ENCODE assay signal across 9 mouse cellular contexts in genomic region chr13:31628691-31629180, GRCm38 (mm10). TPM values are rescaled to one million over a fixed set of nuclear protein-coding genes. Genes with fewer than 3 reads are reported as not detected.
DNase-seq lines count a peak whose midpoint lies in the region; ATAC-seq and TF ChIP-seq lines count a peak whose summit lies in the region.
"Had no signal": no experiment of that assay in that cellular context is flagged by ENCODE, and none has a peak within 500 bp of the region (broad histone marks: within the 10 kb centered on the region; RNA-seq: fewer than 3 reads in every experiment).

No protein-coding gene starts in this region.

- no peak for ATAC-seq in hindbrain, embryonic 13.5 days (ENCODE audit: low FRiP score)
- ATAC-seq in midbrain, embryonic 13.5 days: no peak
- ATAC-seq in frontal cortex, adult (ENCODE audit: low TSS enrichment): no peak

- no peak for TF ChIP-seq CTCF in kidney, adult 2 months (conservative IDR thresholded peaks at IDR 0.05; ENCODE audit: insufficient read depth, insufficient read length, low read depth, low read length)

- H3K4me2 ChIP-seq in hindbrain, embryonic 13.5 days: peak overlapping the region; percentile 49
- H3K4me2 ChIP-seq in midbrain, embryonic 13.5 days (replicated peaks): peak overlapping the region; percentile 43

- 21% methylated on average over 14 of the region's 14 CpGs for whole genome bisulfite sequencing in kidney, adult 2 months
- WGBS in hindbrain, embryonic 13.5 days: 2% methylated on average over 14 of the region's 14 CpGs
- 2% methylated on average over 14 of the region's 14 CpGs for WGBS in midbrain, embryonic 13.5 days

- 0 out of 2 replicates have a peak overlapping the region, but pooled peaks have one; percentile 39 for H3K4me3 ChIP-seq in kidney, adult 2 months (ENCODE audit: insufficient read depth, low read depth, low read length)
- H3K4me3 ChIP-seq in hindbrain, embryonic 13.5 days: peak overlapping the region; percentile 44
- H3K4me3 ChIP-seq in midbrain, embryonic 13.5 days (replicated peaks): peak overlapping the region; percentile 35

- H3K27ac ChIP-seq in kidney, adult 2 months (ENCODE audit: insufficient read depth, low read depth, low read length): no peak overlapping the region
- H3K27ac ChIP-seq in hindbrain, embryonic 13.5 days: peak overlapping the region; percentile 6; the same call in 1 of the 2 replicates
- H3K27ac ChIP-seq in midbrain, embryonic 13.5 days: no peak overlapping the region

- no peaks in the 10 kb centered on the region for H3K36me3 ChIP-seq in kidney, adult 2 months (ENCODE audit: control insufficient read depth, insufficient read depth, low read length)
- no peaks in the 10 kb centered on the region for H3K36me3 ChIP-seq in hindbrain, embryonic 13.5 days
- H3K36me3 ChIP-seq in midbrain, embryonic 13.5 days: no peaks in the 10 kb centered on the region

- no peaks in the 10 kb centered on the region for H3K9me3 ChIP-seq in hindbrain, embryonic 13.5 days
- H3K9me3 ChIP-seq in midbrain, embryonic 13.5 days: no peaks in the 10 kb centered on the region

- H3K27me3 ChIP-seq in kidney, adult 2 months (replicated peaks; ENCODE audit: control insufficient read depth, insufficient read depth, low read length): peaks cover 7% of the 10 kb centered on the region
- peaks cover 100% of the 10 kb centered on the region for H3K27me3 ChIP-seq in hindbrain, embryonic 13.5 days
- H3K27me3 ChIP-seq in midbrain, embryonic 13.5 days: peaks cover 98% of the 10 kb centered on the region

- no peak for DNase-seq in kidney, adult 2 months
- DNase-seq in kidney, postnatal 14 days: no peak
- DNase-seq in embryo, embryonic 9.5 days (ENCODE audit: extremely low spot score): peak; percentile 51
- DNase-seq in spleen, postnatal 36 days (ENCODE audit: low spot score in 2 of 2): no peak
- no peak for DNase-seq in testis, postnatal 10 days (ENCODE audit: low spot score)
- DNase-seq: cerebellum, adult 11 months had no signal

- TF ChIP-seq POLR2A in kidney, adult 2 months (IDR thresholded peaks at IDR 0.05; ENCODE audit: low read depth, low read length): no peak

- H3K9ac ChIP-seq in hindbrain, embryonic 13.5 days: peak overlapping the region; percentile 62
- H3K9ac ChIP-seq in midbrain, embryonic 13.5 days (replicated peaks): peak overlapping the region; percentile 17; the same call in 1 of the 2 replicates

- H3K4me1 ChIP-seq in kidney, adult 2 months (ENCODE audit: control insufficient read depth, insufficient read depth, low read length): no peaks in the 10 kb centered on the region
- H3K4me1 ChIP-seq in hindbrain, embryonic 13.5 days (replicated peaks): peaks cover 34% of the 10 kb centered on the region
- peaks cover 36% of the 10 kb centered on the region for H3K4me1 ChIP-seq in midbrain, embryonic 13.5 days (replicated peaks)

RNA-seq across cellular contexts. Expression of gene Foxf2, which starts 3.1 kb away (rescaled TPM):
- polyA plus RNA-seq in kidney, adult 2 months (2012; rRNA removed): 0.10 TPM in 1 of 2 replicates, not detected in the other
- 4.7 and 5.5 TPM in 2 replicates for polyA plus RNA-seq in hindbrain, embryonic 13.5 days (2015; fragmentation: Nextera tagmentation; extraction: Ambion mirVana)
- 4.3 and 5.0 TPM in 2 replicates for polyA plus RNA-seq in midbrain, embryonic 13.5 days (2015; fragmentation: Nextera tagmentation; extraction: Ambion mirVana)
